Mouse (Mus musculus): Measurements from ENCODE around the gene Ttl.

Gene Ttl

GRCm38 (mm10) chr2:129081097-129081496, 15.4 kb downstream of the Ttl start:
- intact Hi-C loops (cut with DNase I), result no loop called here

GRCm38 (mm10) chr2:129083514-129083913, 17.8 kb downstream of the Ttl start:
- intact Hi-C loops (cut with DNase I), result no loop called here

GRCm38 (mm10) chr2:129084959-129085358, 19.2 kb downstream of the Ttl start:
- intact Hi-C loops (cut with DNase I), result no loop called here

DNA sequence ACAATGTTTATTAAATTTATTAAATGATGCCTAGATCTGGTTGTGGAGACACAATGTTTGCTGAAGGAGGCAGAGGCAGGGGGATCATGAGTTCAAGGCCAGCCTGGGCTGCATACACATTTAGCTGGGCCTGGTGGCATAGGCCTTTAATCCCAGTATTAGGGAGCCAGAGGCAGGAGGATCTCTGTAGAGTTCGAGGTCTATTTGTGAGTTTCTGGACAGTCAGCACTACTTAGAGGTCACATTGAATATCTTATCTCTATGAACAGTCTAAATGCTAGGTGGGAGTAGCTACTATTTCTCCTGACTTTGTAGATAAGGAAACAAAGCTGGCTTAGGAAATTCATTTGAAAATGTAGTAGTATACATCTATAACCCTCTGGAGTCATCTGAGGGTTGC, 21.8 kb downstream of the Ttl start:
- intact Hi-C loops (cut with DNase I), result no loop called here

DNA sequence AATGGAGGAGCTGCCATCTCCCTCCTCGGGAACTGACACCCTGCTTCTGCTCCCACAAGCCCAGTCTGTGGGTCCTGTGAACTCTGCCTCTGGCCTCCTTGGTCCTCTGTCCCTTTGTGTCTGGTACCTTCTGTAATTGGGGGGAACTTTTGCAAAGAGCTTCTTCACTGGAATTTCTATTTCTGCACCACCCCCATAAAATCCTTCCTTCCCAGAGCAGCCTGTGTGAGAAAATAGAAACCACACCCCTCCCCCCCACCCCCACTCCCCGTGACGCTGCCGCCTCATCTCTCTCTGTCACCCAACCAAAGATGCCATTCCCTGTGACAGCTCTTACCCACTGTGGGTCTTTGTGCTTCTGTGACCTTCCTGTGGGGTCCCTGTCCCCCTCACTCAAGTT, 24.6 kb downstream of the Ttl start:
- intact Hi-C loops (cut with DNase I), result no loop called here

- intact Hi-C loops (cut with DNase I), result no loop called here
Measured at GRCm38 (mm10) chr2:129092810-129093209, 27.1 kb downstream of the Ttl start.

DNA sequence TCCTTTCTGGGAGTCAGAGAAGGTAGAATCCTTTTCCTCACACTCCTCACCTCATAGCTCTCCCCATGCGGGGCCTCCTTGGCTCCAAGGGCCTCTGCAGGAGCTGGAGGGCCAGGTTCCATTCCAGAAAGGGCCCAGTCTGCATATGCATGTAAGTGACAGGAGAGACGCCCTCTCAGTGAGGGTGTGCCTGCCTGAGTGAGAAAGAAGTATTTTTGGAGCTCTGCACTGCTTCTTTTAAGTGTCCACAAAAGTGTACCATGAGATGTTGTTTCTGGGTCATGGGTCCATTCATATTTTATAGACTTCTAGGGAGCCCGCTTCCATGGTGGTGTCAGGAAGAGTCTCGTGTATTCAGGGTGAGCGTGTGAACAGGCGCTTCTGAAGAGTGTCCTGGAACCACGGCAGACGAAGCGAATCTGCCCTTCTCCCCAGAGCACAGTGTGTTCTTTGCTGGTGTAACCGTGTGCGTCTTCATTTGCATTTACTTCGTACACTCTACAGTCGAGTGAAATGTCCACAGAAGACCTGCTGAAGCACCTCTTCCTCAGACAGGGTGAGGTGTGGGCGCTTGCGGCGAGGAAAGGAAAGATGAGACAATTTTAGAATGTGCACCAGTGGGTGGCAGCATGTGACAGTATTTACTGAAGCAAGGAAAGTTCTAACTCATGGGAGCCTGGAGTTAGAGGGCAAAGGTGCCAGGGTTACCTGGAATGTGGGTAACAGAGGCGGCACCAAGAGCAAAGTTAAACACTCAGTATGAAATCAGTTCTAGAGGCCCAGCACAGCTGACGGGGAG, 28.4 kb downstream of the Ttl start:
- intact Hi-C loops (cut with DNase I), result no loop called here

DNA sequence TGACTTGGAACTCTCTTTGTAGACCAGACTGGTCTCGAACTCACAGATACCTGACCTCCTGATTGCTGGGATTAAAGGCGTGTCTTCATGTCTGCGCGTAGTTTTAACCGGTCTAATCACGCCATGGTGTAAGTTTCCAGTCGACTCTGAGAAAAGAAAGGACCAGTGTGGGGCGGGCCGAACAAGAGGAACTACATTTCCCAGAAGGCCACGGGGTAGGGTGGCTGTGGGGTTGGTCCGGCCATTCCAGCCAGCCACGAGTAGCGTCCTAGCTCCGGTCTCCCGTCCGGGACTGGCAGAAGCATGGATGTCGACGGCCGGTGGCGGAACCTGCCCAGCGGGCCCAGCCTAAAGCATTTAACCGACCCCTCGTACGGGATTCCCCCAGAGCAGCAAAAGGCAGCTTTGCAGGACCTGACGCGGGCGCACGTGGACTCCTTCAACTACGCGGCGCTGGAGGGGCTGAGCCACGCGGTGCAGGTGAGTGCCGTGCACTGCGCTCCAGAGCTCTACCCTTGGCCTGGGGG, 35.1 kb downstream of the Ttl start, which contains the start of gene Polr1b:
Polr1b (plus strand) TSS at position 212 of the 527 bp plus-strand sequence.
- intact Hi-C loops (cut with DNase I), result no loop called here

- intact Hi-C loops (cut with DNase I), result loop anchor here (10.0 kb wide), 1 partner anchor 458 kb away; no protein-coding TSS in a partner anchor
Measured at GRCm38 (mm10) chr2:129112924-129113323, 47.2 kb downstream of the Ttl start.

GRCm38 (mm10) chr2:129115706-129116367, 50.1 kb downstream of the Ttl start:
- intact Hi-C loops (cut with DNase I), result loop anchor here (10.0 kb wide), 1 partner anchor 461 kb away; no protein-coding TSS in a partner anchor

DNA sequence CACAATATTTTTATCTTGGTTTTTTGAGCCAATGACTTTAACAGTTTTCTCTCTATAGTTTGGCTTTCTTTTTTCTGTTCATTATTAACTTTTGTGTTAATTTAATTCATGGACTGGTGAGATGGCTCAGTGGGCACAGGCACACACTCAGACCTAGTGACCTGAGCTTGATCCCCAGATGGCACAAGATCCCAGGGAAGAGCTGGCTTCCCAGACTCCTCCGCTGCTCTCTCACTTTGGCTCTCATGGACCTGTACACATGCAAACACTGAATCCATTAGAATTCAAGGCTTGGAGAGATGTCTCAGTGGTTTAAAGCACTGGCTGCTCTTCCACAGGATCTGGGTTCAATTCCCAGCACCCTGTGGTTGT, 50.6 kb downstream of the Ttl start:
- intact Hi-C loops (cut with DNase I), result loop anchor here (10.0 kb wide), 1 partner anchor 462 kb away; no protein-coding TSS in a partner anchor

- intact Hi-C loops (cut with DNase I), result loop anchor here (10.0 kb wide), 1 partner anchor 463 kb away; no protein-coding TSS in a partner anchor
Measured at GRCm38 (mm10) chr2:129118061-129118460, 52.3 kb downstream of the Ttl start.

DNA sequence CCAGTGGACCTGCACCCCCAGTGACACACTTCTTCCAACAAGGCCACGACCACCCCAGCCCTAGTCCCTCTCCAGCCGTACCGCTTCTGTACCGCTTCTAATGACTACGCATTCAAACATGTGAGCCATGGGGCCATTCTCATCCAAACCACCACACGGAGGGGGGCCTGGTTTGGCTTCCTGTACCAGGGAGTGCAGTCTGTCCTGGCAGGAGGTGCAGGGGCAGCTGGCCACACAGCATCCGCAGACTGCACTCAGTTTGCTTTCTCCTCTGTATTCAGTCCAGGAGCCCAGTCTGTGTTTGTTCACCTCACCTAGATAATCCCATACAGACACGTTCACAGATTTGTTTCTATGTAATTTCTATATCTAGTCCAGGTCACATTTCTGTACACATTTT, 56.2 kb downstream of the Ttl start:
- intact Hi-C loops (cut with DNase I), result no loop called here

GRCm38 (mm10) chr2:129129412-129129929, 63.7 kb downstream of the Ttl start, which contains the start of gene Chchd5:
Gene Chchd5, plus strand, starts transcription at chr2:129129700.
- intact Hi-C loops (cut with DNase I), result no loop called here

GRCm38 (mm10) chr2:129129987-129130545, 64.3 kb downstream of the Ttl start:
- intact Hi-C loops (cut with DNase I), result no loop called here

GRCm38 (mm10) chr2:129130776-129131175, 65.0 kb downstream of the Ttl start:
- intact Hi-C loops (cut with DNase I), result no loop called here

- intact Hi-C loops (cut with DNase I), result no loop called here
Measured at GRCm38 (mm10) chr2:129132231-129132630, 66.5 kb downstream of the Ttl start.

GRCm38 (mm10) chr2:129133006-129133805, 67.5 kb downstream of the Ttl start:
- intact Hi-C loops (cut with DNase I), result no loop called here

GRCm38 (mm10) chr2:129139906-129140305, 74.2 kb downstream of the Ttl start:
- intact Hi-C loops (cut with DNase I), result no loop called here
